Mouse (Mus musculus) intestine, embryonic 15.5 days (tissue): Measurements from ENCODE around the gene Srgap3. TPM values are rescaled to one million over a fixed set of nuclear protein-coding genes. Genes with fewer than 3 reads are reported as not detected.

Experiments
- ATAC-seq: fragments of 200-750 bp; cut with Nextera tagmentation; 2 replicates; pipeline ENCODE4 v1.8.0; 2017; ENCODE audit warnings: moderate TSS enrichment, moderate library complexity
- H3K27ac ChIP-seq: fragments of 300-500 bp; sonication (generic); 2 replicates; pipeline ENCODE4 v1.5.1; 2015; ENCODE audit warnings: mild to moderate bottlenecking, inconsistent platforms
- H3K27me3 ChIP-seq: fragments of 300-500 bp; sonication (generic); replicated peaks from 2 replicates; pipeline ENCODE4 v1.6.1; 2015; ENCODE audit warnings: inconsistent platforms
- H3K36me3 ChIP-seq: fragments of 300-500 bp; sonication (generic); 2 replicates; pipeline ENCODE4 v1.6.1; 2015; ENCODE audit warnings: inconsistent platforms
- H3K4me1 ChIP-seq: fragments of 300-500 bp; sonication (generic); replicated peaks from 2 replicates; pipeline ENCODE4 v1.6.1; 2015; ENCODE audit warnings: inconsistent platforms
- H3K4me2 ChIP-seq: fragments of 300-500 bp; sonication (generic); replicated peaks from 2 replicates; pipeline ENCODE4 v1.6.1; 2015; ENCODE audit warnings: mild to moderate bottlenecking, inconsistent platforms
- H3K4me3 ChIP-seq: fragments of 300-500 bp; sonication (generic); replicated peaks from 2 replicates; pipeline ENCODE4 v1.5.1; 2015; ENCODE audit warnings: inconsistent platforms
- H3K9ac ChIP-seq: fragments of 300-500 bp; sonication (generic); 2 replicates; pipeline ENCODE4 v1.6.1; 2015; ENCODE audit warnings: inconsistent platforms
- H3K9me3 ChIP-seq: fragments of 300-500 bp; sonication (generic); 2 replicates; pipeline ENCODE4 v1.6.1; 2016; ENCODE audit warnings: inconsistent platforms
- WGBS: fragments of 180-500 bp; shearing (Covaris S2); methylation state at CpG from one replicate; pipeline ENCODE4 v1.1.7; 2015; 5-methylcytosine and 5-hydroxymethylcytosine counted together
- polyA plus RNA-seq: library from polyadenylated mRNA; unstranded; fragments of >200 nt; fragmentation: Nextera tagmentation; extraction: Ambion mirVana; gene quantifications from 2 replicates; pipeline ENCODE4 v1.2.1, GENCODE M21; 2015

Gene Srgap3
- polyA plus RNA-seq, 1 experiment from 2014 or later, result 2.6 TPM

DNA sequence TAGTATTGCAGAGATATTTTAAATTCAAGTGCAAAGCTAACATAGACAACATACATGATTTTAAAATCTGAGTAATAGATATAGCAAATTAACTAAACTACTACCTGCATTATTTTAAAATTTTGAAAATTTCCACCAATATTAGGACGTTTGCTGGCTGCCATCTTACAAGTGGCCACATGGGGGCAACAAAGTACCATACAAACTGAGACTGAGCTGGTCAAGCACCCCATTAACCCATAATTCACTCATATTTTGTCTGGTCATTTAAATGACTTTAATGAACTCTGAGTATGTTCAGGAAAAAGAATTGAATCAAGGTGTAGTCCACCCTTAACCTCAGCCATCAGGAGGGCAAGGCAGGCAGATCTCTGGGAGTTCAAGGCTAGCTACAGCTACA is 246.7 kb downstream of the Srgap3 start:
- 0% methylated on average over 1 of the region's 1 CpGs for WGBS
- Histone ChIP-seq H3K4me3 (no peak overlapping the region), H3K9ac (no peak overlapping the region), H3K27ac (no peak overlapping the region), H3K9me3 (no peaks in the 10 kb centered on the region), H3K4me2 (no peak overlapping the region), H3K36me3 (no peaks in the 10 kb centered on the region), H3K27me3 (no peaks in the 10 kb centered on the region), H3K4me1 (peaks cover 4% of the 10 kb centered on the region; the same call in 1 of the 2 replicates)
- no peak for ATAC-seq

DNA sequence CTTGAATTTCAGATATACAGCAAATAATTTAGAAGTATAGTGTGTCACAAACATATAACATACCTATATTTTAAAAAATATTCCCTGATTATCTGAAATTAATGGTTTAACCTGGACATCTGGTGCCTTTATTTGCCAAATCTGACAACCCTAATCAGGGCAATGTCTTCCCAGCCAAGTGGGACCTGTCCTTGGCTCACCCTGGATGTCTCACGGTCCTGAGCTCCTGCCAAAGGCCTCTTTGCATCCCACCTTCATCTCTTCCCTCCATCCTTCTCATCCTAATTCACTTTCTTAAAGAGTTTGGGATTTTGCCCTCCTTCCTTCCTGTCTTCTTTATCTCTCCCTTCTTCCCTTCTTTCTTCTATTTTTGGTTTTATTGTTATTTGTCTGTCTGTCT is 248.0 kb downstream of the Srgap3 start:
- Histone ChIP-seq H3K36me3 (no peaks in the 10 kb centered on the region), H3K4me3 (no peak overlapping the region), H3K4me2 (no peak overlapping the region), H3K9me3 (no peaks in the 10 kb centered on the region), H3K9ac (no peak overlapping the region), H3K27ac (no peak overlapping the region), H3K27me3 (no peaks in the 10 kb centered on the region), H3K4me1 (peaks cover 4% of the 10 kb centered on the region; the same call in 1 of the 2 replicates)
- 42% methylated on average over 1 of the region's 1 CpGs for WGBS
- no peak for ATAC-seq

DNA sequence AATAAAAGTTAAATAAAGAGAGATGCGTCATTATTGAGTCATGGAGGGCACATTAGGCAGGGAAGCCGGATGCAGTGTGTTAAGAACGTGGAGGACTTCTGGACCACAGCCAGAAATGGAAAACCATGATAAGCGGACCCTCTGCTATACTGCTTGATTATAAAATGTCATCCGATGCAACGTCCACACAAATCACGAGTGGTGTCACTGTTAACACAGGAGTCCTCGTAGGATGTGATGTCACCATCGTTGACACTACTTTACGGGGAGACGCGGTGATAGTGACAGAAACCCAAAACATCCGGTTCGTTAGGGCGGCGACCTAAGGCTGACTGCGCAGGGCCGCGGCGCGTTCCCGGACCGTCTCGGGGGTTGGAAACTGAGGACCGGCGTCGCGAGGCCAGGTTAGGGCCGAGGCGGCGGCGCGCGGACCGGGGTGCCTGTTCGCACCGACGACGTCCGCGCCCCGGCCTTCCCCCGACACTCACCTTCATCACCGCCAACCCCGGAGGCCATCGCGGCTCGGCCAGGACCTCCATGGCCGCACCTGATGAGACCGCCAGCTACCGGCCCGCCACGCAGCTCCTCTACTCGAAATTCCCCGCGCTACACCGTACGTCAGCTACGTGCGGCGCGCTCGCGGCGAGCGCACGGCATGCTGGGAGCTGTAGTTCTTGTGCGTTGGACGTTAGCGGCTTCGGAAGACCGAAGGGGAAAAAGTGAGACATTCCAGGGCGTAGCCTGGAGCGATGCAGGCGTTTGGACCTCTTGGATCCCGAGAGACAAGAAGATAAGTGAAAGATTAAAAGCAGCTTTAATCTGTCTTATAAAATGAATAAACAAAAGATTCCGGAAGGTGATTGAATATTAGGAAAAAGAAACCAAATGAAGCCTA is 250.8 kb downstream of the Srgap3 start, which contains the start of gene Rad18:
Gene Rad18, minus strand, starts transcription at position 631 of the 895 bp plus-strand sequence.
- Histone ChIP-seq H3K4me2 (peak within 1 kb of the TSS; percentile 70), H3K27ac (peak within 1 kb of the TSS; percentile 46; the same call in 1 of the 2 replicates), H3K27me3 (no peaks in the 10 kb centered on the region), H3K9ac (peak within 1 kb of the TSS; percentile 56), H3K36me3 (no peaks in the 10 kb centered on the region), H3K4me3 (peak within 1 kb of the TSS; percentile 72), H3K9me3 (no peaks in the 10 kb centered on the region), H3K4me1 (peaks cover 4% of the 10 kb centered on the region; the same call in 1 of the 2 replicates)
- ATAC-seq, result peak; percentile 98
- WGBS, result under 1% methylated on average over 77 of the region's 77 CpGs

DNA sequence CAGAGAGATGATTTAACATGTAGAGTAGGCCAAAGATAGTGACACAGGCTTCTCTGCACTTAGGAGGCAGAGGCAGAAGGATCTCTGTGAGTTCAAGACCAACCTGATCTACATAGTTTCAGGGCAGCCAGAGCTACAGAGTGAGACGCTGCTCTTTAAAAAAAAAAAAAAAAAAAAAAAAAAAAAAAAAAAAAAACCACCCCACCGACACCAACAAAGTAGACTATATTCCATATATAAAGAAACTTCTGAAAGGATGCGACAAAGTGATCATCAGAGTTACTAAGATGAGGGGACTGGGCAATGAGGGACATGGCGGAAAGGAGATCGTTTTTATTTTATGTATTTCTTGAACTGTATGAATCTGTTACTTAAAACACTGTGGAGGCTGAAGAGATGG is 252.6 kb downstream of the Srgap3 start:
- H3K36me3 ChIP-seq, result no peaks in the 10 kb centered on the region
- 90% methylated on average over 5 of the region's 5 CpGs for WGBS
- no peak overlapping the region for H3K4me2 ChIP-seq
- H3K4me3 ChIP-seq, result no peak overlapping the region
- H3K27ac ChIP-seq, result no peak overlapping the region
- H3K4me1 ChIP-seq, result peaks cover 4% of the 10 kb centered on the region; the same call in 1 of the 2 replicates
- no peak overlapping the region for H3K9ac ChIP-seq
- no peaks in the 10 kb centered on the region for H3K9me3 ChIP-seq
- ATAC-seq, result no peak
- H3K27me3 ChIP-seq, result no peaks in the 10 kb centered on the region

DNA sequence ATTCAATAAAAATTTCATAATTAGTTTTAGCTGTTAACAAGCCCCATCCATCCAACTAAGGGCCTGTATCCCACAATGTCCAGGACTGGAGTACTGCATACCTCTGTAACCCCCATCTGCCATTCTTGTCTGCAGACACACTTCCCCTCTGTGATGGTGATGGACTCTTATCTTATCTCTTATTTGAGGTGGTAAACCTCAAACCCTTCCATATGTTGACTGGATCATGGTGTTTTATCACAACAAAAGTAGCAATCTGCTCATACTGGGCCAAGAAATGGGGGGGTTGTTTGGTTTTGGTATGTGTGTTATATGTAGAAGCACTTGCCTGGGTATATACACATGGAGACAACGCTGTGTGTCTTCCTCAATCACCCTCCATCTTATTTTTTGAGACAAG is 255.5 kb downstream of the Srgap3 start:
- WGBS, result 89% methylated on average over 1 of the region's 1 CpGs
- H3K4me3 ChIP-seq, result no peak overlapping the region
- H3K4me1 ChIP-seq, result peaks cover 4% of the 10 kb centered on the region; the same call in 1 of the 2 replicates

DNA sequence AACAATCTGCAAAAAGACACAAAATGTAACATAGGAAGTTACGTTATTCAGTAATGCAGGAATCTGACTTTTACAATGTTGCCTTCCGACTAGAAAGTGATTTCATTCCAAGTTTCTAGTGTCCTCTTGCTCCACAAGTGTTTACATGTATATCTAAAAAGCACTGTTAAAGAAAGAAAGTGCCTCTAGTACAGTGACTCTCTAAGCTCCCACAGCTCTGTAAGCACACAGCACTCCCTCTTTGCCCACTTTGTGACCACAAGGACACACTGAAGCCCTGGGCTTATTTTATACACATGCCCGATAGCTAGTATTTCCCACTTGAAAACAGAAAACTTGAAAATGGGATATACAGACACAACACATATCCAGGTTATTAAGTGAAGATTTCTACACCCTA is 259.0 kb downstream of the Srgap3 start:
- no peak for ATAC-seq

More for the DNA sequence above, 255.5 kb downstream of the Srgap3 start:
- Histone ChIP-seq H3K27ac (no peak overlapping the region), H3K36me3 (no peaks in the 10 kb centered on the region), H3K27me3 (no peaks in the 10 kb centered on the region), H3K9ac (no peak overlapping the region), H3K4me2 (no peak overlapping the region), H3K9me3 (no peaks in the 10 kb centered on the region)
- no peak for ATAC-seq

DNA sequence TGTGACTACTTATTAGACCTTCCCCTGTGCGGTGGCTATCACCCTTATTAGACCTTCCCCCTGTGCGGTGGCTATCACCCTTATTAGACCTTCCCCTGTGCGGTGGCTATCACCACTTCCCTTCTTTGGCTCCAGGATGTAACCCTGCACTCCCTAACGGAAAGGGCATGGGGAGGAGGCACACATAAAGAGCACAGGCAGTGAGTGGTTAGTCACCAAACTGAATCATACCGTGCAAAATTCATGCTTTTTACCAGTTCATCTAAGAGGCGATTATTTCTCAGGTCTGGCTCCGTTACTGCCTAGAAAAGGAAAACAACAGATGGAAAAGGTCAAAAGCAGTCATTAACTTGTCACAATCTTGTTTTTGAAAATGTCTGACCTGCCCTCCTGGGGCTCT is 260.6 kb downstream of the Srgap3 start:
- Histone ChIP-seq H3K36me3 (no peaks in the 10 kb centered on the region), H3K4me1 (no peaks in the 10 kb centered on the region), H3K27ac (no peak overlapping the region), H3K4me2 (no peak overlapping the region), H3K4me3 (no peak overlapping the region), H3K27me3 (no peaks in the 10 kb centered on the region), H3K9me3 (no peaks in the 10 kb centered on the region), H3K9ac (no peak overlapping the region)
- ATAC-seq, result no peak
- 77% methylated on average over 7 of the region's 7 CpGs for WGBS

More for the DNA sequence above, 259.0 kb downstream of the Srgap3 start:
- no peaks in the 10 kb centered on the region for H3K4me1 ChIP-seq
- H3K9me3 ChIP-seq, result no peaks in the 10 kb centered on the region
- no peaks in the 10 kb centered on the region for H3K36me3 ChIP-seq
- no peak overlapping the region for H3K4me2 ChIP-seq
- WGBS, result 89% methylated on average over 3 of the region's 3 CpGs
- H3K4me3 ChIP-seq, result no peak overlapping the region
- H3K27me3 ChIP-seq, result no peaks in the 10 kb centered on the region
- H3K9ac ChIP-seq, result no peak overlapping the region
- no peak overlapping the region for H3K27ac ChIP-seq

DNA sequence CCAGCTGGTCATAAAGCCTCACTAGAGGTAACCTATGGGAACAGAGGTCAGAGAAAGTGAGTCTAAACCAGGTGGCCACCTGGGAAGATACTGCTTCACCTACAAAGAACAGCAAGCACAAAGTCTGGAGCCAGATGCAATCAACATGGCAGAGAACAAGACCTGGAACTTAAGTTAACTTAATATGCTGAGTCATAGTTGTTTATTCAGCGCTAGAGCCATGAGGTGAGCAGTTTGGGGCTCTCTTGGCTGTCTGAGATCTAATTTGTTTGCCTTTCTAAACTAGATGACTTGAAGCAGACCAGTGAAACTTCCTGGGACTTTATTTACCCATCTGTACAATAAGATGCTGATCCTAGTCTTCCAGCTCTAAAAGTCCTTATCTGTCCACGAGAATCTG is 263.0 kb downstream of the Srgap3 start:
- Histone ChIP-seq H3K4me3 (no peak overlapping the region), H3K4me1 (no peaks in the 10 kb centered on the region), H3K9me3 (no peaks in the 10 kb centered on the region), H3K4me2 (no peak overlapping the region), H3K27ac (no peak overlapping the region), H3K36me3 (no peaks in the 10 kb centered on the region), H3K9ac (no peak overlapping the region), H3K27me3 (no peaks in the 10 kb centered on the region)
- ATAC-seq, result no peak; the same call in 1 of the 2 replicates
- WGBS, result 80% methylated on average over 2 of the region's 2 CpGs

Other genes starting within 250 kb of the Srgap3 start
- gene Thumpd3, start 99.0 kb upstream of the Srgap3 start, polyA plus RNA-seq, result 58.1 and 62.9 TPM in 2 replicates
- gene Setd5, start 130.1 kb upstream of the Srgap3 start, polyA plus RNA-seq, result 67.2 and 70.0 TPM in 2 replicates
- gene Lhfpl4, start 248.1 kb upstream of the Srgap3 start, polyA plus RNA-seq, result 1.7 and 2.3 TPM in 2 replicates